Mouse (Mus musculus): ENCODE results near the gene Gdf11. TPM values are rescaled to one million over a fixed set of nuclear protein-coding genes. Genes with fewer than 3 reads are reported as not detected.
A peak's percentile ranks its signal among the peaks of the same experiment; 100 is the strongest.

Gene Gdf11
- total and polyA plus RNA-seq, 3 experiments: 3.4 to 7.3 (median 4.5) TPM

DNA sequence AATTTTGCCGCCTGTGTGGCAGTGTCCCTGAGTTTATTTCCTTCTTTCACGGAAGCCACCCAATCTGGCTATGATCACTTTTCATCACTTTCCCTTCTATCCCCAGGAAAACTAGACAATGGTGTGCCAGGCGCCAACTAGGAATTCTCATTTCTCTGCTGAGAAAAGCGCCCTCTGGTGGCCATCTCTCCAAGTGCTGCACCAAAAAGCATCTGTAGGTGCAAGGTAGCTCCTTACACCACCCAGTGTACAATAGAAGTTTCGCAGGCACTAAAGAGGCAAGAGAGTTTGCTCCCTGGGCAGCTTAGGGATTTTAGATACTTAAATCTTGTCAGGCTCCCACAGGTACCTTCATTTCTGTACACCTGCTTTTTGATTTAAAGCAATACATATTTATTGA, 21.7 kb upstream of the Gdf11 start:
- in situ Hi-C loops (cut with MboI; ENCODE audit: low pct_ligation_motif_present, low pct_unique_long_range_greater_than_20kb, low sequenced_read_pairs): no loop called here
- H3K4me2 ChIP-seq (ENCODE audit: insufficient read depth, low read depth, poor library complexity, severe bottlenecking): no peak overlapping the region

GRCm38 (mm10) chr10:128912791-128913190, 21.3 kb upstream of the Gdf11 start:
- Histone ChIP-seq H3K36me3 (replicated peaks in 1 of 2; ENCODE audit: control insufficient read depth in 1 of 2, insufficient read depth in 1 of 2, low read length in 1 of 2) (peaks cover 4 to 13% of the 10 kb centered on the region in 2 experiments), H3K4me2 (ENCODE audit: insufficient read depth, low read depth, poor library complexity, severe bottlenecking) (no peak overlapping the region), H3K4me3 (replicated peaks in 1 of 3; ENCODE audit: low read depth in 2 of 3, low read length in 2 of 3, poor library complexity in 1 of 3) (no peak overlapping the region), H3K9me3 (replicated peaks; ENCODE audit: low read length) (no peaks in the 10 kb centered on the region), H3K4me1 (ENCODE audit: control insufficient read depth in 1 of 2, insufficient read depth in 2 of 2) (0 out of 4 replicates have a peak, but pooled peaks cover 0 to 3% of the 10 kb centered on the region in 2 experiments), H3K27me3 (replicated peaks) (peaks cover 2% of the 10 kb centered on the region), H3K79me2 (replicated peaks; ENCODE audit: control insufficient read depth, extremely low read depth, insufficient read depth, poor library complexity, severe bottlenecking) (no peaks in the 10 kb centered on the region), H3K27ac (ENCODE audit: insufficient read depth, low read depth) (no peak overlapping the region), H3K9ac (ENCODE audit: insufficient read depth, low read depth) (no peak overlapping the region)
- TF ChIP-seq RAD21 (IDR thresholded peaks at IDR 0.05; ENCODE audit: low read depth, low read length) (no peak), TBP (conservative IDR thresholded peaks at IDR 0.05; ENCODE audit: low read depth, low read length) (no peak), ZMIZ1 (IDR thresholded peaks at IDR 0.05; ENCODE audit: low read depth, low read length) (no peak), ETS1 (conservative IDR thresholded peaks at IDR 0.05; ENCODE audit: low read depth, low read length) (no peak), MAZ (IDR thresholded peaks at IDR 0.05; ENCODE audit: low read depth, low read length) (no peak), MXI1 (IDR thresholded peaks at IDR 0.05; ENCODE audit: low read depth, low read length) (no peak), IRF4 (IDR thresholded peaks at IDR 0.05; ENCODE audit: low read depth, low read length) (no peak), EP300 (IDR thresholded peaks at IDR 0.05; ENCODE audit: low read length) (no peak)
- DNase-seq (ENCODE audit: extremely low read depth): no peak
- in situ Hi-C loops (cut with MboI; ENCODE audit: low pct_ligation_motif_present, low pct_unique_long_range_greater_than_20kb, low sequenced_read_pairs): no loop called here
- dilution Hi-C loops (cut with MboI; ENCODE audit: extremely low pct_ligation_motif_present, extremely low pct_unique_long_range_greater_than_20kb, low sequenced_read_pairs): no loop called here

More for the DNA sequence above, 21.7 kb upstream of the Gdf11 start:
- Histone ChIP-seq H3K27me3 (replicated peaks) (peaks cover 2% of the 10 kb centered on the region), H3K27ac (ENCODE audit: insufficient read depth, low read depth) (no peak overlapping the region), H3K4me3 (replicated peaks in 1 of 3; ENCODE audit: low read depth in 2 of 3, low read length in 2 of 3, poor library complexity in 1 of 3) (no peak overlapping the region), H3K36me3 (replicated peaks in 1 of 2; ENCODE audit: control insufficient read depth in 1 of 2, insufficient read depth in 1 of 2, low read length in 1 of 2) (peaks cover 9 to 17% of the 10 kb centered on the region in 2 experiments), H3K4me1 (ENCODE audit: control insufficient read depth in 1 of 2, insufficient read depth in 2 of 2) (0 out of 4 replicates have a peak, but pooled peaks cover 0 to 3% of the 10 kb centered on the region in 2 experiments), H3K79me2 (replicated peaks; ENCODE audit: control insufficient read depth, extremely low read depth, insufficient read depth, poor library complexity, severe bottlenecking) (no peaks in the 10 kb centered on the region), H3K9me3 (replicated peaks; ENCODE audit: low read length) (no peaks in the 10 kb centered on the region), H3K9ac (ENCODE audit: insufficient read depth, low read depth) (no peak overlapping the region)
- dilution Hi-C loops (cut with MboI; ENCODE audit: extremely low pct_ligation_motif_present, extremely low pct_unique_long_range_greater_than_20kb, low sequenced_read_pairs): no loop called here
- DNase-seq (ENCODE audit: extremely low read depth): peak; percentile 83
- TF ChIP-seq MYC (IDR thresholded peaks at IDR 0.05; ENCODE audit: low read depth, low read length) (no peak), KAT2A (IDR thresholded peaks at IDR 0.05; ENCODE audit: insufficient replicate concordance, low read length) (no peak), MXI1 (IDR thresholded peaks at IDR 0.05; ENCODE audit: low read depth, low read length) (no peak), SMC3 (IDR thresholded peaks at IDR 0.05; ENCODE audit: low read depth, low read length) (peak; percentile 73), PAX5 (IDR thresholded peaks at IDR 0.05; ENCODE audit: low read length) (no peak), GABPA (IDR thresholded peaks at IDR 0.05; ENCODE audit: insufficient replicate concordance, low read depth, low read length) (no peak), NRF1 (IDR thresholded peaks at IDR 0.05; ENCODE audit: low read depth, low read length) (no peak), NELFE (IDR thresholded peaks at IDR 0.05; ENCODE audit: low read depth, low read length) (peak; percentile 40; the same call in 1 of the 2 replicates), ZKSCAN1 (IDR thresholded peaks at IDR 0.05; ENCODE audit: borderline replicate concordance, low read depth, low read length) (no peak), SIN3A (IDR thresholded peaks at IDR 0.05; ENCODE audit: low read length) (no peak), USF1 (IDR thresholded peaks at IDR 0.05; ENCODE audit: low read depth, low read length) (no peak), MAX (IDR thresholded peaks at IDR 0.05; ENCODE audit: low read length) (no peak), ZNF384 (IDR thresholded peaks at IDR 0.05; ENCODE audit: low read depth, low read length) (no peak), RAD21 (IDR thresholded peaks at IDR 0.05; ENCODE audit: low read depth, low read length) (peak; percentile 62), MAFK (IDR thresholded peaks at IDR 0.05; ENCODE audit: insufficient replicate concordance, low read length) (no peak), MAZ (IDR thresholded peaks at IDR 0.05; ENCODE audit: low read depth, low read length) (no peak), HCFC1 (IDR thresholded peaks at IDR 0.05; ENCODE audit: low read depth, low read length) (no peak), POLR2A (IDR thresholded peaks at IDR 0.05; ENCODE audit: low read depth, low read length) (no peak), ETS1 (conservative IDR thresholded peaks at IDR 0.05; ENCODE audit: low read depth, low read length) (no peak), EP300 (IDR thresholded peaks at IDR 0.05; ENCODE audit: low read length) (no peak), ZMIZ1 (IDR thresholded peaks at IDR 0.05; ENCODE audit: low read depth, low read length) (no peak), POLR2AphosphoS2 (IDR thresholded peaks at IDR 0.05; ENCODE audit: low read depth, low read length) (no peak), CTCF (conservative IDR thresholded peaks at IDR 0.05 in 1 of 2, IDR thresholded peaks at IDR 0.05 in 1 of 2; ENCODE audit: low read depth in 2 of 2, low read length in 2 of 2) (peak; percentile 93 to 99), IRF4 (IDR thresholded peaks at IDR 0.05; ENCODE audit: low read depth, low read length) (no peak; the same call in 1 of the 2 replicates), ELF1 (IDR thresholded peaks at IDR 0.05; ENCODE audit: low read depth, low read length) (no peak), ZC3H11A (IDR thresholded peaks at IDR 0.05; ENCODE audit: low read depth, low read length) (no peak), CHD1 (IDR thresholded peaks at IDR 0.05; ENCODE audit: low read depth, low read length) (no peak), BHLHE40 (IDR thresholded peaks at IDR 0.05; ENCODE audit: low read depth, low read length) (no peak), MEF2A (IDR thresholded peaks at IDR 0.05; ENCODE audit: borderline replicate concordance, low read depth, low read length) (no peak), JUN (IDR thresholded peaks at IDR 0.05; ENCODE audit: insufficient read depth, low read depth, low read length) (no peak), TCF12 (IDR thresholded peaks at IDR 0.05; ENCODE audit: low read depth, low read length) (no peak), JUND (conservative IDR thresholded peaks at IDR 0.05; ENCODE audit: low read depth, low read length) (no peak), TBP (conservative IDR thresholded peaks at IDR 0.05; ENCODE audit: low read depth, low read length) (no peak)

Data from CH12.LX (cell line).